Mouse (Mus musculus) intestine, postnatal 0 days (tissue): ENCODE data around the gene Vps37c. TPM values are rescaled to one million over a fixed set of nuclear protein-coding genes. Genes with fewer than 3 reads are reported as not detected.

Experiments used
- ATAC-seq: fragments of 200-750 bp; cut with Nextera tagmentation; 2 replicates; pipeline ENCODE4 v1.8.0; 2017; ENCODE audit warnings: mild to moderate bottlenecking, moderate TSS enrichment, moderate library complexity
- H3K27ac ChIP-seq: fragments of 300-500 bp; sonication (generic); 2 replicates; pipeline ENCODE4 v1.5.1; 2014; ENCODE audit warnings: mild to moderate bottlenecking, low read depth, low read length, moderate library complexity
- H3K27me3 ChIP-seq: fragments of 300-500 bp; sonication (generic); replicated peaks from 2 replicates; pipeline ENCODE4 v1.6.1; 2014; ENCODE audit warnings: low read length, mixed read lengths; ENCODE audit not compliant: control insufficient read depth, insufficient read depth
- H3K36me3 ChIP-seq: fragments of 300-500 bp; sonication (generic); 2 replicates; pipeline ENCODE4 v1.6.1; 2014; ENCODE audit warnings: mild to moderate bottlenecking, moderate library complexity; ENCODE audit not compliant: control insufficient read depth, insufficient read depth
- H3K4me1 ChIP-seq: fragments of 300-500 bp; sonication (generic); replicated peaks from 2 replicates; pipeline ENCODE4 v1.6.1; 2014; ENCODE audit warnings: antibody characterized with exemption, low read length, mixed read lengths; ENCODE audit not compliant: control insufficient read depth, insufficient read depth
- H3K4me2 ChIP-seq: fragments of 300-500 bp; sonication (generic); replicated peaks from 2 replicates; pipeline ENCODE4 v1.6.1; 2014; ENCODE audit warnings: low read depth, mild to moderate bottlenecking, moderate library complexity
- H3K4me3 ChIP-seq: fragments of 300-500 bp; sonication (generic); 2 replicates; pipeline ENCODE4 v1.5.1; 2014; ENCODE audit warnings: low read depth, low read length
- H3K9ac ChIP-seq: fragments of 300-500 bp; sonication (generic); 2 replicates; pipeline ENCODE4 v1.6.1; 2014; ENCODE audit warnings: mild to moderate bottlenecking, low read depth, low read length
- H3K9me3 ChIP-seq: fragments of 300-500 bp; sonication (generic); 2 replicates; pipeline ENCODE4 v1.6.1; 2016; ENCODE audit warnings: mixed run types; ENCODE audit not compliant: control insufficient read depth
- CTCF ChIP-seq: sonication (generic); IDR thresholded peaks from 2 replicates; pipeline ENCODE4 v1.5.1; 2016; ENCODE audit warnings: low read depth, mild to moderate bottlenecking, control low read depth, antibody characterized with exemption, moderate library complexity
- WGBS: fragments of 180-500 bp; shearing (Covaris S2); extraction: QIAGEN DNeasy Blood & Tissue Kit; methylation state at CpG from one replicate; pipeline ENCODE4 v1.1.7; 2014; 5-methylcytosine and 5-hydroxymethylcytosine counted together
- polyA plus RNA-seq: library from polyadenylated mRNA; unstranded; fragments of >200 nt; fragmentation: Nextera tagmentation; extraction: Ambion mirVana; gene quantifications from 2 replicates; pipeline ENCODE4 v1.2.1, GENCODE M21; 2015

The Vps37c gene
- polyA plus RNA-seq, 1 experiment from 2014 or later = 32.2 TPM

- H3K4me3 ChIP-seq = no peak within 1 kb of the TSS
- WGBS = 58% methylated on average over 4 of the region's 4 CpGs
- H3K36me3 ChIP-seq = no peaks in the 10 kb centered on the region
- no peak within 1 kb of the TSS for H3K9ac ChIP-seq
- no peaks in the 10 kb centered on the region for H3K27me3 ChIP-seq
- H3K9me3 ChIP-seq = no peaks in the 10 kb centered on the region
- no peak within 1 kb of the TSS for H3K4me2 ChIP-seq
- no peaks in the 10 kb centered on the region for H3K4me1 ChIP-seq
- no peak for TF ChIP-seq CTCF
- no peak for ATAC-seq
- H3K27ac ChIP-seq = no peak within 1 kb of the TSS
These were observed 50.3 kb downstream of the Vps37c start, which contains the start of gene Cd5 for GRCm38 (mm10) chr19:10738811-10739210. Gene Cd5 (minus strand): TSS chr19:10739002.

- Histone ChIP-seq H3K4me3 (no peak overlapping the region), H3K4me2 (no peak overlapping the region), H3K4me1 (no peaks in the 10 kb centered on the region), H3K27me3 (no peaks in the 10 kb centered on the region), H3K36me3 (no peaks in the 10 kb centered on the region), H3K9ac (no peak overlapping the region), H3K27ac (no peak overlapping the region), H3K9me3 (no peaks in the 10 kb centered on the region)
- TF ChIP-seq CTCF = no peak
- WGBS = 89% methylated on average over 4 of the region's 4 CpGs
- ATAC-seq = no peak
These were observed 51.4 kb downstream of the Vps37c start for GRCm38 (mm10) chr19:10739916-10740315.

- Histone ChIP-seq H3K27ac (no peak overlapping the region), H3K4me1 (no peaks in the 10 kb centered on the region), H3K27me3 (no peaks in the 10 kb centered on the region), H3K9ac (no peak overlapping the region), H3K36me3 (no peaks in the 10 kb centered on the region), H3K4me3 (no peak overlapping the region), H3K4me2 (no peak overlapping the region), H3K9me3 (no peaks in the 10 kb centered on the region)
- ATAC-seq = no peak
- TF ChIP-seq CTCF = no peak
- 27% methylated on average over 11 of the region's 11 CpGs for WGBS
These were observed 52.3 kb downstream of the Vps37c start for GRCm38 (mm10) chr19:10740641-10741440.

GRCm38 (mm10) chr19:10742145-10742544 is 53.6 kb downstream of the Vps37c start:
- no peak for ATAC-seq
- no peaks in the 10 kb centered on the region for H3K36me3 ChIP-seq
- no peak overlapping the region for H3K4me3 ChIP-seq
- no peaks in the 10 kb centered on the region for H3K27me3 ChIP-seq
- TF ChIP-seq CTCF = no peak
- H3K9me3 ChIP-seq = no peaks in the 10 kb centered on the region
- no peak overlapping the region for H3K9ac ChIP-seq
- H3K4me2 ChIP-seq = no peak overlapping the region
- no peak overlapping the region for H3K27ac ChIP-seq
- no peaks in the 10 kb centered on the region for H3K4me1 ChIP-seq
- WGBS = 83% methylated on average over 6 of the region's 6 CpGs

GRCm38 (mm10) chr19:10742565-10742964 is 54.0 kb downstream of the Vps37c start:
- no peaks in the 10 kb centered on the region for H3K36me3 ChIP-seq
- no peaks in the 10 kb centered on the region for H3K9me3 ChIP-seq
- H3K4me2 ChIP-seq = no peak overlapping the region
- no peak for ATAC-seq
- WGBS = 72% methylated on average over 3 of the region's 3 CpGs
- no peak overlapping the region for H3K4me3 ChIP-seq
- H3K27me3 ChIP-seq = no peaks in the 10 kb centered on the region
- H3K4me1 ChIP-seq = no peaks in the 10 kb centered on the region
- TF ChIP-seq CTCF = no peak
- no peak overlapping the region for H3K27ac ChIP-seq
- no peak overlapping the region for H3K9ac ChIP-seq

GRCm38 (mm10) chr19:10747182-10747581 is 58.6 kb downstream of the Vps37c start:
- Histone ChIP-seq H3K9ac (no peak overlapping the region), H3K27me3 (no peaks in the 10 kb centered on the region), H3K9me3 (no peaks in the 10 kb centered on the region), H3K4me3 (no peak overlapping the region), H3K4me2 (no peak overlapping the region), H3K27ac (no peak overlapping the region), H3K36me3 (no peaks in the 10 kb centered on the region), H3K4me1 (no peaks in the 10 kb centered on the region)
- TF ChIP-seq CTCF = no peak
- ATAC-seq = no peak
- 75% methylated on average over 7 of the region's 7 CpGs for WGBS
